16 mouse cellular contexts compared by ENCODE assay signal in genomic region chr8:126528434-126529080, GRCm38 (mm10). TPM values are rescaled to one million over a fixed set of nuclear protein-coding genes. Genes with fewer than 3 reads are reported as not detected.
DNase-seq lines count a peak whose midpoint lies in the region; TF ChIP-seq lines count a peak whose summit lies in the region.
"Had no signal": no experiment of that assay in that cellular context is flagged by ENCODE, and none has a peak within 500 bp of the region (broad histone marks: within the 10 kb centered on the region; RNA-seq: fewer than 3 reads in every experiment).

No protein-coding gene starts in this region.

- intact Hi-C loops in gastrocnemius, adult 2 months (cut with DNase I) = no loop called here
- intact Hi-C loops in left cerebral cortex, postnatal 36 days (cut with DNase I) = no loop called here

- no peak for DNase-seq in gastrocnemius, adult 2 months
- no peak for DNase-seq in gastrocnemius, adult 18-20 months (ENCODE audit: low spot score)
- DNase-seq in layer of hippocampus, adult 2 months (ENCODE audit: low spot score in 2 of 2) = no peak
- no peak for DNase-seq in layer of hippocampus, adult 11-12 months (ENCODE audit: low spot score)
- DNase-seq in left cerebral cortex, postnatal 36 days (ENCODE audit: low spot score in 2 of 2) = peak; percentile 64 to 66
- DNase-seq in B cell, adult 2 months = no peak
- DNase-seq in c-Kit-positive CD71-positive TER-119-positive erythroid progenitor cells, embryonic 14.5 days (ENCODE audit: low spot score) = no peak
- DNase-seq: cerebellum, adult 11 months; gastrocnemius, postnatal 25 days; liver, embryonic 13.5 days; lung, postnatal 14 days; retina, postnatal 1 day; thymus, adult 2 months had no signal

- H3K27ac ChIP-seq in gastrocnemius, adult 2 months = peak overlapping the region; percentile 38
- peak overlapping the region; percentile 32 for H3K27ac ChIP-seq in layer of hippocampus, adult 2 months
- H3K27ac ChIP-seq in bone marrow, adult 2 months (ENCODE audit: control insufficient read depth, insufficient read depth, low read depth, low read length, poor library complexity) = peak overlapping the region; percentile 25
- H3K27ac ChIP-seq: embryonic facial prominence, embryonic 13.5 days; liver, embryonic 13.5 days; neural tube, embryonic 13.5 days had no signal

- no peak for TF ChIP-seq POLR2A in bone marrow, adult 2 months (IDR thresholded peaks at IDR 0.05; ENCODE audit: borderline replicate concordance, control insufficient read depth, low read depth, low read length)

- H3K4me1 ChIP-seq in bone marrow, adult 2 months (ENCODE audit: control insufficient read depth, insufficient read depth, low read length) = peaks cover 9% of the 10 kb centered on the region

- H3K4me3 ChIP-seq in gastrocnemius, adult 2 months = no peak overlapping the region
- no peak overlapping the region for H3K4me3 ChIP-seq in layer of hippocampus, adult 2 months
- no peak overlapping the region for H3K4me3 ChIP-seq in bone marrow, adult 2 months (replicated peaks; ENCODE audit: control insufficient read depth, low read depth, low read length)
- H3K4me3 ChIP-seq: embryonic facial prominence, embryonic 13.5 days; liver, embryonic 13.5 days; neural tube, embryonic 13.5 days had no signal

- no peak for TF ChIP-seq CTCF in gastrocnemius, adult 2 months (IDR thresholded peaks at IDR 0.05)
- TF ChIP-seq CTCF in layer of hippocampus, adult 2 months (conservative IDR thresholded peaks at IDR 0.05) = no peak
- no peak for TF ChIP-seq CTCF in bone marrow, adult 2 months (IDR thresholded peaks at IDR 0.05; ENCODE audit: control insufficient read depth, insufficient read depth, low read length)

- WGBS in bone marrow, adult 2 months = 75% methylated on average over 9 of the region's 9 CpGs

RNA-seq across cellular contexts. Expression of gene Tarbp1, which starts 53.7 kb away (rescaled TPM):
- 1 to 10 TPM; 4.8 to 7.1 TPM for total RNA-seq in gastrocnemius, adult 2 months (2021)
- total RNA-seq in gastrocnemius, adult 18-20 months (2021) = 1 to 10 TPM; 4.3 to 5.5 TPM
- total RNA-seq in layer of hippocampus, adult 2 months (2021) = 1 to 10 TPM; 4.6 to 4.9 TPM
- polyA plus RNA-seq in bone marrow, adult 2 months (2011; ENCODE audit: insufficient read depth, insufficient read length, low replicate concordance, missing spikeins) = 1.4 and 2.9 TPM in 2 replicates
- 1 to 10 TPM; 3.1 to 4.4 TPM for total RNA-seq in left cerebral cortex, postnatal 36 days (2021)

Comparison
In these comparisons a context has a peak if more than half of its experiments do, and no peak if none do; other contexts are left out.
1. DNase-seq: peak in left cerebral cortex, postnatal 36 days (2 of 2); none in gastrocnemius, adult 2 months (single experiment), gastrocnemius, adult 18-20 months (single experiment), layer of hippocampus, adult 2 months (0 of 2), layer of hippocampus, adult 11-12 months (single experiment), B cell, adult 2 months (0 of 2) and c-Kit-positive CD71-positive TER-119-positive erythroid progenitor cells, embryonic 14.5 days (single experiment).
2. Peak in every context shown above with its lines, with median percentiles within 50 percentile points of each other: H3K27ac ChIP-seq.